Mouse (Mus musculus): ENCODE results near the gene Gng12.

Gng12 gene

DNA sequence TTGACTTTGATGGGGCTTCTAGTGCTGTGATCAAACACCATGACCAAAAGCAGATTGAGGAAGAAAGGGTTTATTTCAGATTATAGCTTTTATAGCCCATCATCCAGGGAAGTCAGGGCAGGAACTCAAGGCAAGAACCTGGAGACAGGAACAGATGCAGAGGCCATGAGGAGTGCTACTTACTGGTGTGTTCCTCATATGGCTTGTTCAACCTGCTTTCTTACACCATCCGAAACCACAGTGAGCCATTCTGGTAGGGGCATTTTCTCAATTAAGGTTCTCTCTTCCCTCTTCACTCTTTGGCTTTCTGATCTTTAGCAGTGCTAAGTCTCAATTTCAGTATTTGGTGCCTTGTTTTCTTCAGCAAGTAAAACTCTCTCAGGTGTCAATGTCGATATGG is 19.4 kb downstream of the Gng12 start:
- no peak for DNase-seq (ENCODE audit: low read depth, low spot score)

DNA sequence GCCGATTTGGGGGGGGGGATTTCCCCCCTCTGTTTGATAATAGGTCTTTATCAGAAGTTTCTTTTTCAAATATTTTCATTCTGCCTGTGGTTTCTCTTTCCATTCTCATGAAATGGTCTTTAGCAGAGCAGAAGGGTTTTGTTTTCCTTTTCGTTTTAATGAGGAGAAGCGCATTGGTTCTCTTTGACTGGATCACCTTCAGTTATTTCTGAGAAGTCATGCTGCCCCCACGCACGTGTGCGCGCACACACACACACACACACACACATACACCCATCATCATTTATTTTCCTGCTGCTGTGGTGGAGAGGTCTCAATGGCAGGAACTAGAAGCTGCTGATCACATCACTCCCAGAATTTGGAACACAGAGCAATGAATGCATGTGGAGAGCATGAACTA is 20.8 kb downstream of the Gng12 start:
- DNase-seq (ENCODE audit: low read depth, low spot score): no peak

DNA sequence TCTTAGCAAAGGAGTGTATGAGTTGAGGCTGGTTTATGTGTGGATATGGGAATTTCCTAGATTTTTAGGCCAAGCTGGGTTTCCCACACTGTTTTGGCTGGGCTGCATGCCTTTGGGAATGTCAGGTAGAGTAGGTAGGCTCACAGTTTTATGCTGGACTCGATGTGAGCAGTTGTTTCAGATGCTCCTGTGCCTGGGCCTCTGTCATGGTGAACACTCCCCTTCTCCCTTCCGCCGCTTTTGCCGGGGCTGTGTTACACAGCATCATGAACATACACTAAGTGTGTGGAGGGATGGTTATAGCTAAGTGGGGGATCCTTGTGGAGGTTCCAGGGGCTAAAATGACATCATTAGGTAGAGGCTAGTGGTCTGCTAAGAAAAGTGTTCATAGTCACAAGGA is 24.6 kb downstream of the Gng12 start:
- no peak for DNase-seq (ENCODE audit: low read depth, low spot score)

DNA sequence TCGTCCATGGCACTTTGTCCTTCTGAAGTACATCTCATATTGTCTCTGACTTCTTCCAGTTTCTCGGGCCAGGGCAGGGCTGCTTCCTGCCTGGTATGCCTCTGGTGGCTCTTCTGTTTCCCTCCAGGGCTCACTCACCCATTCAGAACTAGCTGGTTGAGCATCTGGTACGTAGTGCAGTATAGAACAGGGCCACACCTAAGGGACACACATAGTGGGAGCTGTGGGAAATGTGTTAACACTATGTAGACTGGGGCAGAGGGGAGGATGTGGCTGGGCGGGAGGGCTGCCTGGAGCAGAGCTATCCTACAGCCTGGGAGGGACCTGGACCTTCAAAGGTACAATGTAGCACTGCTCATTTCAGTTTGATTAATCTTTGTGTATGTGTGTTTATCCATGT is 25.6 kb downstream of the Gng12 start:
- no peak for DNase-seq (ENCODE audit: low read depth, low spot score)

DNA sequence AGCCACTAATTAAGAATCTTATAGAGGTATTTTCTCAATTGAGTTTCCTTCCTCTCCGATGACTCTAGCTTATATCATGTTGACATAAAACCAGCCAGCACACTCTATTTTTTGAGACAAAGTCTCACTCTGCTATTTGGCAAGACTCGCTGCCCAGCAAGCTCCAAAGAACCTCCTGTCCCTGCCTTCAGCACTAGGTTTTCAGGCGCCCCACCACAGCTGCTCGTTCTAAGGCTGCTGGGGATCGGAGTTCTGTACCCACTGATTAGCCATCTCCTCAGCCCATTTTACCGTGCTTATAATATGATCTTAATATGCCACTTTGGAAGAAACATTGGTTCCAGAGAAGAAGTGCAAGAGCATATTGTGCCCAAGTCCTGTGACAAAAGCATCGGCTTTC is 26.3 kb downstream of the Gng12 start:
- no peak for DNase-seq (ENCODE audit: low read depth, low spot score)

DNA sequence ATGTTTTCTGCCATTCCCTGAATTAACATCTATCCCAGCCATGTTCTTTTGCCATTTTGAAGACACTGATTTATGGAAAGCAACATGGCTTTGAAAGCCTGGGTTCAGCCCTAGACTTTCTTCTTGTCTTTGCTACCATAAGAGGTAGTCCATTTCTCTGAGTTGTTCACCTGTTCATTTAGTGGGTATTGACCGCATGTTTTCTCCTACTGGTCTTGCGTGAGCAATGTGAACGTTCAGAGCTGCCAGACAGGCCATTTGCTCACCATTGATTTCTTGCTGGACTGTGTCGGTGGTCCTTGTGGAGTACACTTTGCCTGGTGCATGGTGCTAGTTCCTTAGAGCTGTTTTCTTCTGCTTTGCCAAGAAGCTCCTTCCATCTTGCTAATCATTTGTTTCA is 27.7 kb downstream of the Gng12 start:
- no peak for DNase-seq (ENCODE audit: low read depth, low spot score)

DNA sequence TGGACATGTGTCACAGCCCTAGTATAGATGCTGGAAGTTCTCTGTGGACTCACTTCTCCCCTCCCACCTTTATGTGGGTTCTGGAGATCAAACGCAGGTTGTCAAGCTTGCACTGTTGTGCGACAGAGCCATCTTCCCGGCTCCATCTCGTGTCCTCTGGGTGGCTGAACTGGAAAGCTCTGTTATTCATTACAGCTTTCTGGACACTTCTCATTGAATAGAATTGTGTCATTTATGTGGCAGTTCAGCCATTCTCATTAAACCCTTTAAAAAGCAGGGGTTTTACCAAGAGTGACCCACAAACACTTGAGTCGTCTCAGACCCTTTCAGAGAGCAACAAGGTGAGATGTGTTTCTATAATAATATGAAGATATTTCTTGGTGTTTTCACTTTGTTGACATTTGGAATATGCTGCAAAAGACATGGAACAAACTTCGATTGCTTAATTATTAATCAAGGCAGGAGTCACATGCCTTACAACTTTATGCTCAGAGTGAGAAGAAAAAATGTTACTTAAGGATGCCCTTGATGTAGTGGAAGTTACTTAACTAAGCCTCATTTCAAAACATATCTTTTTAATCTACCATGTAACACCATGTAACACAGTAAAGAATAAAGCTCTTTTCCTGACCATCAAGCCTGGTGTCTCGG is 28.2 kb downstream of the Gng12 start:
- DNase-seq (ENCODE audit: low read depth, low spot score): no peak

DNA sequence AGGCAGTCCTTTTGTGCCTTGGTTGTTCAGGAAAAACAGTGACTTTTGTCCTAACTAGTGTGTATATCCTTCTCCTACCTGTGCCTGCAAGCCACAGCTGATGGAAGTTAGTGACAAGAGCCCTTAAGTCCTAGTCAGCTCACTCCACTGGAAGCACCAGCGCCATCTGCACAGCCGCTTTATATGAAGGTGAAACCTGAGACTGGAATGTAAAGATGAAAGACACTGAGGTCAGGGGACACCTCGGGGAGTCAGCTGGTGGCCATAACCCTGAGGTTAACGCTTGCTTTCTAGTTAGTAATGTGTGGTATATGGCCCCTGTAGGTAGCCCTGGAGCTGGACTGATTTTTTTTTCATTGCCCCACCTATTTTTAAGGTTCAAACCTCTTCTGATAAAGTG is 30.1 kb downstream of the Gng12 start:
- no peak for DNase-seq (ENCODE audit: low read depth, low spot score)

DNA sequence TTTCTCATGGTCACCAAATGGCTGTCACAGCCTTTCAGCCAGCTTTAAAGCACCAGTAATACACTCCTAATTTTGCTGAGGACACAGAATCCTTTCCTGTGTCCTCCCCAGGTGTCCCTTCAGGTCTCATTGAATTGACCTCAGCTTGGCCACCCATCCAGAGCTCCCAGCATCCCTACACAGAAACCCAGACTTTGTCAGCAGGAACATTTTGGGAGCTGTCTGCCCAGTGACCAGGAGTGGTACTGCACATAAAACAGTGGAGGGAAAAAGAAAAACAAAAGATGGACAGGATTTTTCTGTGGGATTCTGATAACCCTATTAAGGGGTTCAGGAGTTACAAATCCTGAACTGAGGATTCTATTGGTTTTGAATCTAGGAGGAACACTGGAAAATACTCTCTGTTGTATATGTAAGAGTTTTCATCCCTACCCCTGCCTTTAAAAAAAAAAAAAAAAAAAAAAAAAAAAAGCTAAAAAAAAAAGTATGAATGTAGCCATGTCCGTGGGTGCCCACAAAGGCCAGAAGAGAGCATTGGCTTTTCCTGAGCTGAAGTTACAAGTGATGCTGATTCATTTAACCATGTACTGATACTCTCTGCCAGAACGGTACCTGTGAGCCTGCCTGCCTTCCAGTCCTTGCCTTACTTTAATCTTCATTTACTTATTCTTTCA is 32.9 kb downstream of the Gng12 start:
- no peak for DNase-seq (ENCODE audit: low read depth, low spot score)

DNA sequence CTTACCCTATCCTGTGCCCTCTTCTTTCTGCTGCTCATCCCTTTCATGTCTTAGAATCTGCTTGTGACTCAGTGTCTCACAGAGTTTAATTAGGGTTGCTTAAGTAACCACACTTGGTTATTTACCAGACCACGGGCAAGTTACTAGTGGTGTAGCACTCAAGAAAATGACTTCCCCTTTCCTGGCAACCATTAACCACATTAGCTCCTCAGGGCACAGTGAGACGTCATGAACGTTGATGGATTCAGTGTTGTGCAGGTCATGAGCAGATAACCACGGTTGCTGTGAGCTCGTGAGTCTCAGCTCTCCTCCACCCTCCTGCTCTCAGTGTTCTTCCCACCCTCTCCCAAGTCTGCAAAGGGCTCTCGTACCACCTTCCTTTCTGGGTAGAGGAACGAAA is 33.5 kb downstream of the Gng12 start:
- no peak for DNase-seq (ENCODE audit: low read depth, low spot score)

DNA sequence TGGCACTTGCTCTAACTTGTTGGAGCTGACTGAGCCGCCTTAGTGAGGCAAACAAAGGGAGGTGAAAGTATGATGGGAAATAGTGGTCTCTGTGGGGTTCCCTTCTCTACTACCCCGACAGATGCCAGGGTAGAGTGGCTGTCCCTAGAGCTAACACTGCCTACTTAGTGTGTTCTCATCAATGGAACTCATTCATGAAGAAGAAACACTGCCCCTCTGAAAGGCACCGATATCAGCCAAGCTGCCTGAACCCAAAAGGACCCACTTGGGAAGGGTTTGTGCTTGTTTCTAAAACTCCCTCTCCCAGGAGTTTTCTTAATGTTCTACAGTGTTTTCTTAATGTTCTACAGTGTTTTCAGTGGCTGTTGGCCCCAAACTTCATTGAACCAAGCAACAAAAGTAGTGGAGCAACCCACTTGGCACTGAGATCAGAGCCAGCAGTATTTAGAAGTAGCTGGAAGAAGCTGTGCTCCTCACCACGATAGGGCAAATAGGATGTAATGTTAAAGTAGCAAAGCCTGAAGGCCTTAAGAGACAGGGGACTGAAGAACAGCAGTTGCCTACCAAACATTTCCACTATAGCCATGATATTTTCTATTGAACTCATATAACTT is 36.1 kb downstream of the Gng12 start:
- no peak for DNase-seq (ENCODE audit: low read depth, low spot score)

DNA sequence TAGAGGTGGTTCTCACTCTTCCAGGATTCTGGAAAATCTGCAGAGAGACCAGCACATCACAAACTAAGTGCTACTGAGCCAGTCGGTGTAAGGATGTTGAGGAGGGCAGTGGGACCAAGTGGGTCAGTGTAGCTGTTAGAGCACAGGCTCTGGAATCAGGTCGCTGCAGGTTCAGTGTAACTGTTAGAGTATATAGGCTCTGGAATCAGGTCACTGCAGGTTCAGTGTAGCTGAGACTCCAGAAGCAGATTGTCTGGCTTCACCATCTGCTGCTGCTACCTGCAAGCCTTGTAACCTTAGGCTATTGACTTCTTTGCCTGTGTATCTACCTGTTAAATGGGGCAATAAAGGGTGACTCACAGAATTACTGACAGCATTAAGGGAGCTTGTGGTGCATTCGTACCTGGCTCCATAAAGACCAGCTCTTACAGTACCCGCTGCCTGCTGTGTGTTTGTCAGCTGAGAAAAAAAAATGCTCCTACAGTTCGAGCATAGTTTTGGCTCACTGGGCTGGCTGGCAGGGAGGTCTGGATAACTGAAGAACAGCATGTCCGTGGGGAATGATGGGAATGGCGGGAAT is 44.5 kb downstream of the Gng12 start:
- DNase-seq (ENCODE audit: low read depth, low spot score): no peak

DNA sequence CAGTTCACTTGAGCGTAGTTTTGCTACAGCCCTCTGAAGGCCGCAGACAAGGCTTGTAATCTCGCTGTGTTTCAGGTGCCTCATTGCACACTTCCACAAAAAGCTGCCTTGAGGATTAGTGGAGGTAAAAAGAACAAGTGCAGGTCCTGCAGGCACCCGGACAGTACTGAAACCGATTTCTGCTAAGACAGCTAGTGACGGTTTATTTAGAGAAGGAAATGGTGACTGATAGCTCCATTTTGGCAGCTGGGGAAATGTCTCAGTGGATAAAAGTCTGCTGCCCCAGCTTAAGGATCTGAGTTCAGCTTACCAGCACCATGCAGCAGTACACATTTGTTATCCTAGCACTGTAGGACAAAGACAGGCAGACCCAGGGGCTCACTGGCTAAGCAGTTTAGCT is 45.6 kb downstream of the Gng12 start:
- DNase-seq (ENCODE audit: low read depth, low spot score): no peak

DNA sequence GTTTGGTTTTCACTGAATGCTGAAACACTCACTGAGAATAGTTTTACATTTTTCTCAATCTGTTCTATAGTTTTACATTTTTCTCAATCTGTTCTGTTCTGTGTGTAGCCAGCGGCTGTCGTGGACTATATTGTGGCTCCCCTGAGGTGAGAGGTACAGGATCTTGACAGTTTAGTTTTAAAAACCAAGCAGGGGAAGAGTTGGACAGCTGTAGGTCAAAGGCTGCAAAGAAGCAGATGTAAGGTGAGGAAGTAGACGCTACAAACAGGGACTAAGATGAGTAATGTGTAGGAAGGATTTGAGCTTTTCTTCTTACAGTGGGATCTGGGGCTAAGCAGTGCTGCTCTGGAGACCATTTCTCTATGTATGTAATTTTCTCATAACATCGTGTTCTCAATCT is 46.6 kb downstream of the Gng12 start:
- DNase-seq (ENCODE audit: low read depth, low spot score): no peak

DNA sequence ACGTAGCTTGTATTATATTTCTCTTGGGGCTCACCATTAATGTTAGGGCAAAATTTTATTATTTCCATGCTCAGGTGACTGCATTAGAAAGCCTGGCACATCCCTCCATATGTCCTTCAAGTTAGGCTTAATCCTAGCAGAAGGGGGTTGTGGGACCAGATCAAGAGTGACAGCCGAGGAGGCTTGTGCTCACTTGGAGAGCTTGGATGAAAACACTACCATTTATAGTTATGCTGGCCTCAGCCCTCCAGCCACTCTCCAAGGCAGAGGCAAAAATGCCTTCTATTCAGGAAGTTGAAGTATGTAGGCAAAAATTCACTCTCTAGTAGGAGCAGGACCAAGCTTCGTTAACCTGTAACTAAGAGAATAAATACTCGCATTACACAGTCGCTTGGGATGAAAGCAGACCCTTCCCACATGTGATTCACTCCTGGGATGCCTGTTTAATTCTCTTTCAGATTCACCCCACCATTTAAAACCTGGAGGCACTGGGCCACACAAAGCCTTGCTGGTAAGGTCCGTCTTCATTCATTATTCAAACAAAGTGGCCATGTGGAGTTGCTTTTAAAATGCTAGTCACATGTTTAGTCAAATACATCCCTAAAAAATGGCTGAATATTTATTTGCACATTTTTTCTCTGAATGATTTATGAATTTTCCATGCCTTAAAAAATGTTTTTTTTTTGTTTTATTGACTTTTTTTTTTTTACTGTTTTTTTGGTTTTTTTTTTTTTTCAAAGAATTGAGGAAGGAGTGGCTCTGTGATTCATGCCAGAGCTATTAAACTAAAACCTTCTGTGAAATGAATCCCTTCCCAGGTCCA is 47.4 kb downstream of the Gng12 start:
- no peak for DNase-seq (ENCODE audit: low read depth, low spot score)

DNA sequence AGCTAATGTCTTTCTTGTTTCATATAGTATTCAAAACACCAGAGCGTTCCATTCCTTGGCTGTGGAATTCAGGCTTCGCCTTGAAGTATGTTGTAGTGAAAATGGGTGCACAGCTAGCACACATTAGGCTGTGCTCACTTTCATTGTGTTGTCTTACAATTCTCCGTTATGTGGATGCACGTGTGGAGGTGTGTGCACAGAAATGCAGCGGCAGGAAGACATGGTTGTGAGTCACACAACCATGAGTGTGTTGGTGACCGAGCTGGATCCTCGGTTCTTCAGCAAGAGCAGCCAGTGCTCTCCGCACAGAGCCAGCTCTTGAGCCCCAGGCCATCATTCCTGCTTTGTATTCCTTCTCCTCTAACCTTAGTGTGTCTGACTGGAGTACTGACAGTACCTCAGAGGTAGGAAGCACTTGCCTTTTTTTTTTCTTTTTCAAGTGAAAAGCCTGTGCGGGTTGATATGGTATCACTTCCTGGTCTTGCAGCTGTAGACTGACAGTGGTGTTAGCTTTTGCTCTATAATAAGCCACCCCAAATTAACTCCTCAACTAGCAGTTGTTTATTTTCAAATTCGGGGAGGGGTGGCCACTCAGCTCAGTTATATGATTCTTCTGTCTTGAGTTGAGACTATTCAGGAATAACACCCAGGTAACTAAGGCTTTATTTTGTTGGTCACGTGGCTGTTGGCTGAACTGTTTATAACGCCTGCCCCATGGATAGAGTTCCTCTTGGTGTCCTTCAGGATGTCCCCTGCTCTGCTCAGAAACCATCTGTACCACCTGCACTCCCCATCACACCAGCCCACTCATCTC is 48.2 kb downstream of the Gng12 start:
- DNase-seq (ENCODE audit: low read depth, low spot score): no peak

DNA sequence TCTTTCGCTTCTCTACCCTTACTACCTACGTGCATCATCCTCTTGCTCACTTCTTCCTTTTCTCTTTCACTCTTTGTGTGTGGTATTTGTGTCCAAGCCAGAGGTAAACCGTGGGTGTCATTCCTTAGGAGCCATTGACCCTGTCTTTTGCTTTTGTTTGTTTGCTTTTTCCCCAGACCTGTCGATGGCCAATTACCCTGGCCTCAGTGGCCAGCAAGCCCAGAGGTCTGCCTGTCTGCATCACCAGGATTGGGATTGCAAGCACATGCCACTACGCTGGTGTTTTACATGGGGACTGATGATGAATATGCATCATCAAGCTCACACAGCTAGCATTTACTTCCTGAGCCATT is 48.8 kb downstream of the Gng12 start:
- DNase-seq (ENCODE audit: low read depth, low spot score): no peak

DNA sequence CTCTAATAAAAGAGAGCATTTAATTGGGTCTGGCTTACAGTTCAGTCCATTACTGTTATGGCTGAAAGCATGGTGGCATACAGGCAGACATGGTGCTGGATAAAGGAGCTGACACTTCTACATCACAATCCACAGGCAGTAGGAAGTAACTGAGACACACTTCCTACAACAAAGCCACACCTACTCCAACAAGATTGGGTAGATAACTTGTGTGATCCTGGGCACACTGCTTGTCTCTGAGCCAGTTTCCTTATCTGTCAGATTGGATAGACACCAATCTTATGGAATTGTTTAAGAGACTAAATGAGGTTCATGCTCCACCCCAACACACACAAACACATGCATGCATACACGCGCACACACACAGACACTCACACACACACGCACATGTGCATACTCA is 51.9 kb downstream of the Gng12 start:
- DNase-seq (ENCODE audit: low read depth, low spot score): no peak

DNA sequence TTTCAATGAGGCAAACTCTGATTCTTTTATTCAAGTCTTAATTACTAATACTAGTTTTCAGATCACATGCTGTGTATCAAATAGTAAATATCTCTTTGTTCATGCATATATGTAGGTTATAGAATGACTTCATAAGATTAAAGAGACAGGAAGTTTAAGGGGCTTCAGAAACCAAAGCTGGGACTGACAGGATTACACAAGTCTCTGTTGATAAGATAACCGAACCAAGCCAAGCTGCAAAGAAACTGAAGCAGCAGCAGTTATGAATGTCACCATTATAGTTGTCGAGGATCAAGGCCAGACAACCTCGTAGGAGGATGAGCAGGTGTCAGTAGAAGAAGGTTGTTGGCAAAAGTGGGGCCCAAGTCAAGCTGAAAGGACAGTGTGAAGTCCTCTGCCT is 52.7 kb downstream of the Gng12 start:
- DNase-seq (ENCODE audit: low read depth, low spot score): no peak

DNA sequence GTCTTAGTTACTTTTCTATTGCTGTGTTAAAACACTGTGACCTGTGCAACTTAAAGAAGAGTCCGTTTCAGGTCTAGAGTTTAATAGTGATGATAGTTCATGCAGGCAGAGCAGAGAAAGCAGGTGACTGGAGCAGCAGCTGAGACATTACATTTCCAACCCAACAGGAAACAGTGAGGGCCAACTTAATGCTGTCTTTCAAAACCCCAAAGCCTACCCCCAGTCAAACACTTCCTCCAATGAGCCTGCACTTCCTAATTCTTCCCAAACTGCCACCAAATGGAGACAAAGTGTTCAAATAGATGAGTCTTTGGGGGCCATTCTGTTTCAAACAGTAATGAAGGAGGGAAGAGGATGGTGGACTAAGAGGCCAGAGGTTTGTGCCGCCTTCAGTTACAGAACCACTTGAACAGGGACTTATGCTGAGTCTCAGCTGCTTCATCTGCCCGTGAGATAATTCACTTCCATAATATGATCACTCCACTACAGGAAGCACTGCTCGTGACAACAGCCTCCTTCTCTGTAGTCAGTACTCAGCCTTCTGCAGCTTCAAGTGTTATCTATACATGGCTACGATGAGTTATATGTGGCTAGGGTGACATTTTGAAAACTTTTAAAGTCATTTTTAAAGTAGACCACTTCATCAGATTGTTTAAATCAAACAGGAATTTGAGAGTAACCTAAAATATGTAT is 55.7 kb downstream of the Gng12 start:
- no peak for DNase-seq (ENCODE audit: low read depth, low spot score)

Measured in c-Kit-negative CD71-positive TER-119-positive erythroid progenitor cells, embryonic 14.5 days (primary cell).